Mouse (Mus musculus) v-Abl transformed pro-B cells (cell line): ENCODE results near the gene Gramd1b.

Source experiments
- in situ Hi-C, 2 experiments: fragments of 400-800 bp; cut with MboI; formaldehyde crosslinking; loops; one replicate each; pipeline ENCODE4 v1.15.1; 2025; ENCODE audit not compliant: unreplicated experiment in 2 of 2

Gramd1b gene

DNA sequence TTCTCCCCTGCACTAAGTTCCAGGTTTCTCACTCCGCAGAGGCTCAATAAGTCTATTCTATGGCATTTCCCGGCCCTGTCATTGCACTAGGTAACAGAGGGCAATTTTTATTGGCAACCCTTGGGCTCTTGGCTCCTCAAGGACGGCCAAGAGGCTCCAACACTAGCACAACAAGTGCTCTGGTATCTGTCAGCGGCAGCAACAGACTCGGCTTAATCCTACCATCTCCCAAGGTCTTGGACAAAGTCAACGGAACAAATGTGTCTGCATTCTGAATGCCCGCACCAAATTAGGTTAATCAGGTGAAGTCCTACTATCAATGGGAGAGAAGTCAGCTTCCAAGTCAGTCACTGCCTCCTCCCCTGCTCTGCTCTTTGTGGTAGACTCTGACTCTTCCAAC lies 93.3 kb downstream of the Gramd1b start:
- in situ Hi-C loops: no loop called here

DNA sequence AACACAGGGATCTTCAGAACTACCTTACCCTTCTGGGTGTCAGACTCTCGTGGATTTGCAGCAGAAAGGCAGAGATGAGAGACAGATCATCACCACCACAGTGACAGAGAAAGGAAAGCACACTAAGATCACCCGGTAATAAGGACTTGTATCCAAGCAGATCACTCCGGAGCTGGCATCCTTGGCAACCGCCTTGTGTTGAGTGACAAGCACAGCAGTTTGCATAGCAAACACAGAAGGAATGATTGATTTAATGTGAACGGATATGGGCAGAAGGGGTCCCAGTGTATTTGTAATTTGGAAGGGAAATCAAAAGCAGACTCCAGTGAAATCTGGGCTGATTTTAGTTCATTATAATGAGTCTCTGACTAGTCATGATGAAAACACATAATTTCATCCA lies 97.9 kb downstream of the Gramd1b start:
- in situ Hi-C loops: no loop called here

DNA sequence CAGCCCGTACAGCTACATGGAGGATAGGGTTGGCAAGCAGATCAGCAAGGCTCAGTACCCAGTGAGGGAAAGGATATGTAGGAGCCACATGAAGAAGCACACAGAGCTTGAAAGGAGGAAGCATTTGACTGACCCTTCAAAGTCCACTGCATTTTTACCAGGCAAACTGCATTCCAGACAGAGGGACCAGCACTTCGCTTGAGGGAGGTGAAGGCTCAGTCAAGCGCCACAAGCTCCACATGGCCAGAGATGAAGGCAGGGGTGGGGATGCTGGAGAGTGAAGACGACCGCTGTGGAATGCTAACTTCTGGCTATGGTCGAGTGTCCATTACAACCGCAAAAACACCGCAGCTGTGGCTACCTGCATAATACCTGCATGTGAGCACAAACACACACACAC lies 100.2 kb downstream of the Gramd1b start:
- in situ Hi-C loops: no loop called here

DNA sequence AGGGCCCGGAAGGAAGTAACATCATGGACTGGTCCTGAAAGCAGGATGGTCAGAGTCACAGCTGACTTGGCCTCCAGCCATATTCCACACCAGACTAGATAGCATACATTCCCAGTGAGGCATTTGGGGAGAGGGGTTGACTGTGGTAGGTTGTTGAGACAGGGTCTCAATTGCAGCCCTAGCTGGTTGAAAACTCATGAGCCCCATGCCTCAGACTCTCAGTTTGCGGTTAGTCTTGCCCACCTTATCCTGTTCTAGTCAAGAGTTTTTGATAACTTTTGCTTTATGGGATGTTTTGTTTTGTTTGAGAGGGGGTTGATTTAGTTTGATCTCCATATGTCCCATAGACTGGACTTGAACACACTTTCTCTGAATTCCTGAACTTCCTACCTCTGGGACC lies 103.5 kb downstream of the Gramd1b start:
- in situ Hi-C loops: loop anchor here in 1 of 2 experiments (10.0 kb wide), 1 partner anchor 307 kb away; no protein-coding TSS in a partner anchor

DNA sequence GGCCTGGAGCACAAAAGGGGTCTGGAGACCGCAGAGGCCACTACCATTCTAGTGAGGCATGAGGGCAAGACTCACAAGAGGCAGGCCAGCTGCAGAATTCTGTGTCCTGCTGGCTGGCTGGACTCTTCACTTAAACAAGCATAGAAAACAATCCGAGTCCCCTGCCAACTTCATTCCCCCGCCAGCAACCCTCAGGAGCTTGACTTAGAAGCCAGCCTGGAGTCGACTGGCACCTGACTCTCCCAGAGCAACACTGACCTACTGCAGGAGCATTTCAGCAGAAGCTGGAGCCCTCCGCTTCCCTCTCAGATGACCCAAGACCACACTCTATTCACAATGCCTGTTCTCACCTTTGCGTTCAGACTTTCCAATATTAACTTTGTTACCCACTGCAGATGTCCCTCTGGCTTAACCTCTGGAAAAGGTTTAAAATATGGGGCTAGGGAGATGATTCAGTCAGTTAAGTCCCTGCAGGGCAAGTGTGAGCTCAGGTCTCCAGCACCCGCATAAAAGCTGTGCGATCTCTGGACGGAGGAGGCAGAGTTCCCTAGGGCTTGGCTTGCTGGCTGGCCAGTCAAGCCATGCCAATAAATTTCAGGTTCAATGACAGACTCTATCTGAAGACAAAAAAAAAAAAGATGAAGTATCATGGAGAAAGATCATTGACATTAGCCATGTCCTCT lies 104.8 kb downstream of the Gramd1b start:
- in situ Hi-C loops: loop anchor here in 1 of 2 experiments (10.0 kb wide), 1 partner anchor 308 kb away; no protein-coding TSS in a partner anchor

DNA sequence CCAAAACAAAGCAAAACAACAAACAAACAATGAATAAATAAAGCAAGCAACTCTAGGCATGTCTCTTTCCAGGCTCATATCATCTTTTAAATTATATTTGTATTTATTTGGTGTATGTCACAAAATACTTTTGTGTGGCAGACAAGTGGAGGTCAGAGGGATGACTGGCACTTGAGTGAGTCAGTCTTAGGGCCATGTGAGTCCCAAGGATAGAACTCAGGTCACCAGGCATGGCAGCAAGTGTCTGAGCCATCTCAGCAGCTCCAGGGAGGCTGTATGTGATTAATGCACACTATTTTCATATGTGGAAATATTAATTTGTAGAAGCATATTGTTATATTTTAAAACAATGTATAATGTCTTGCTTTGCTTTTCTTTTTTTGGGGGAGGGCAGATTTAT lies 106.3 kb downstream of the Gramd1b start:
- in situ Hi-C loops: loop anchor here in 1 of 2 experiments (10.0 kb wide), 1 partner anchor 310 kb away; no protein-coding TSS in a partner anchor

DNA sequence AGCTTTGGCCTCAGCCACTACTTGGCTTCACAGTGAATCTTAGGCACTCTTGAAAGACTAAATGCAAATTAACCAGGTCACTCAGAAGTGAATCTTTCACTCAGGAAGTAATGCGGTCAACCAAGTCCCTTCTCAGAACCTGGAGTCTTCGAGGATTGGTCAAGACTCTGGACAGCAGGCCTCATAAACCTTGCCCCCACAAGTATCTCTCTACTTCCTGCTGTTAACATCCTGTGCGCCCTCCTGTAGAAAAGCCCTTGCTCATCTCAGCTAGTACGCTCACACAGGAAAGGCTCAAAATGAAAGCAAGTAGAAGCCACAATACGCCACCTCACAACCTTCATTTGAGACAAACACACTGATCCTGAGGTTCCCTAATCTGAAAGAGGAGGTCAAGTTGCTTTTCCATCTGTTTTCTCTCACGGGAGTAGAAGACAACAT lies 107.7 kb downstream of the Gramd1b start:
- in situ Hi-C loops: loop anchor here in 1 of 2 experiments (10.0 kb wide), 1 partner anchor 311 kb away; no protein-coding TSS in a partner anchor

DNA sequence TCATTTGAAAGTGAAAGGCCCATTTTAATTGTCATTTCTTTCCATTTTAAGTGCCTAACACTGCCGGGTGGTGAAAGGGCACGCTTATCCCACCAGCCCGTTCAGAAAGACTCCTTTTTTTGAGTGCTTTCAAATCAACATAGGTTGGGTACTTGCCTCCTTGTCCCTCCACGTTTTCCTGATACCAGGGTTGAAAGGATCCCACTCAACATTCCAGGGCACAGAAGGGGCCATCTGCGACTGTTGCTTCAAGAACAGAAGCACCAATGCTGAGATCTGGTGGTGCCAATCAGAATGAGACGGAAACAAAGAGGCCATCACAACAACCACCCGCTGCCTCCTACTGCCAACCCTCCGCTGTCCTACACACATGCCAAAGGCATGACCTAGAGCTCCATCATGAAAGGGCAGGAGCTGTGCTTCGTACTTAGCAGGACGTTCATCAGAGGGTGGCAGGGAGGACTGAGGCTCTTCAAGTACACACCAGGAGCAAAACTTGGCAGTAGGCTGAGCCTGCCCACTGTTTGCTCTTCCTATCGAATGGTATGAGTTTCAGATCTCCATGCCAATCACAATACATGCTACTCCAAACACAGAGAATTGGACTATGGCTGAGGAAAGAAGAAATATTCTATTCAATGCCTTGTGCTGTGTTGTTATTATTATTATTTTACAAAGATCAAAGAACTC lies 108.7 kb downstream of the Gramd1b start:
- in situ Hi-C loops: loop anchor here in 1 of 2 experiments (10.0 kb wide), 1 partner anchor 312 kb away; no protein-coding TSS in a partner anchor

DNA sequence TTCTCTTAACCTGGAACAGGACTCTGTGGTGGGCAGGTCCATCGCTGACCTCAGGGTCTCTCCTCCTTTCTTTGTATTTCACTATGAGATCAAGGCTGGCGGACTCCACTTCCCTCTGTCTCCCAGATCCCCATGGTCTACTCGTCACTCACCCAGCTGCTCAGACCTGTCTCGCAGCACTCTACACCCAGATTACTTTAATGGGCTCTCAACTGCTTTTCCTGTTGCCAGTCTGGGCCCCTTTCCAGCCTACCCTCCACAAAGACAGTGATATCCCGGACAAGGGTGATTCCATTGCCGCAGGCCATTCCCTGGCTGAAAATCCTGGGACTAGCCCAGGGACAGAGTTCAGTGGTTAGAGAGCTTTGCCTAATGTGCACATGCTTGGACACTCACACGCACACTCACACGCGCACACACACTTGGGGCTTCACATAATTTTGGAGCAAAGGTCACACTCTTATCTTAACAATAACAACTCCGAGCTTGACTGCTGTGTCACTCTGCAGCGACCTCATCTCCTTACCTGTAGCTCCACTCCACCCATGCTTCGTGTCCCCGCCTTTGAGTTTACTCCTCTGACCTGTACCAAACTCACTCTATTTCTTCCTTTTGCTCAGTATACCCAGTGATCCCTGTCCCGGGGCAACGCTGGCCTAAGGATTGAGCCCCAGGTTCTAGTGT lies 110.4 kb downstream of the Gramd1b start:
- in situ Hi-C loops: loop anchor here in 1 of 2 experiments (10.0 kb wide), 1 partner anchor 314 kb away; no protein-coding TSS in a partner anchor

DNA sequence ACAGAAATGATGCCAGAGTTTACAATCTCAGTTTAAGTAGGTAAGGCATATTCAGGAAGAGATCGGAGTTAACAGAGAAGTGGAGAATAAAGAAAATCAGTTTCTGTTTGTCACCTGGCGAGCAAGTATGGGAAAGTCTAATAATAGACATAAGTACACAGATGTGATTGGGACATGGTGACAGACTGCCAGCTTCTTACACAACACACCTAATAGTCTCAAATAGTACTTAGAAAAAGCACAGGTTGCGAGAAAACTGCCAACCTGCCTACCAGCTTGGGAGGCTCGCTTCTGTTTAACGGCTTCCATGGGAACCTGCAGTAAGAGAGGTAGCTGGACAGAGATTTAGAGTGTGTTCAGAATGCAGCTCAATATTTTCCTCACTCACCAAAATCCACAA lies 112.4 kb downstream of the Gramd1b start:
- in situ Hi-C loops: loop anchor here (10.0 kb wide), 3 partner anchors 166 to 336 kb away; no protein-coding TSS in a partner anchor

DNA sequence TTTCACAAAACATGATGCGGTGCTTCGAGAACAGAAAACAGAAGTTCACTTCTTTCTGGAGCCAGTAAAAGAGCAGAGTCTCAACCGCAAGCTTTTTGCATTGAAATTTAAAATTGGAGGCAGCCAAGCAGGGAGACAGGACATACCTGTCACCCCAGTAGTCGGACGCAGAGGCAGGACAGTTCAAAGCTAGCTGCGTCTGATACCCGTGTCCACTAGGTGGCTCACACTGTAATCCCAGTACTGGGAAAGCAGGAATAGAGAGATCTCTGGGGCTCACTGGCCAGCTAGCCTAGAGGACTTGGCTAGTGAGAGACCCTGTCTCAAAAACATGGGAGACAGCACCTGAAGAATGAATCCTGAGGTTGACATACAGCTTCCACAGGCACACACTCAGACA lies 115.0 kb downstream of the Gramd1b start:
- in situ Hi-C loops: loop anchor here (10.0 kb wide), 3 partner anchors 169 to 339 kb away; no protein-coding TSS in a partner anchor

DNA sequence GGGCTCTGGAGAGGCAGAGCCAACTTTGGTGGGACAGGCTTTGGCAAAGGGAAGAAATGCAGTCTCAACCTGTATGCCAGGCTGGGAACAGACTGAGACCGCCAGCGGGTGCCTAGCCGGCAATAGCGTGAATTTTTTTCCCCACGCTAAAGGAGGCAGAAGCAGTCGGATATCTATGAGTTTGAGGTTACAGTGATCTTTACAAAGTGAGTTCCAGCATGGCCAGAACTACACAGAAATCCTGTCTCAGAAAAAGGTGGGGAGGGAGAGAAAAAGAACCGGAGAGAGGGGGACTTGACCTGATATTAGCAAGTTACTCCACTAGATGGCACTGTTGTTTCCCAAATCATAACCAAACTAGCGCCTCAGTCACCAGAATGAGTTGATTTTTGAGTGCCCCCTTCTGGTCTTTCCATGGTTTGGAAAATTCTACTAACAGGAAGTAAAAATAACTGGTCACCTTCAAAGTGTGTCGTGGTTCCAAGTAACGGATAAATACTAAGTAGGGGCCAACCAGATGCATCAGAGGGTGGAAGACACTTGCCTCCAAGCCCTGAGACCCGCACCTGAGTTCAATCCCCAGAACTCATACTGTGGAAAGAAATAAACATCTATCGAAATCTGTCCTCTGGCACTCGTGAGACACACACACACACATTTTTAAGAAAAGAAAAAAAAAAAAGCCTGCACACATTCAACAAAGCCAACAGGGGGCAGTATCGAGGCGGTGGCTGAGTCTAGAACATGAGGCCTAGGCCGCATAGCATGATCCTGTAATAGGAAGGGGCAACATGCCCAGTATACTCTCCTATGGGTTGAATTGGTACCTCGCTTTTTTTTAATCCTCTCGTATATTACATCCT lies 116.0 kb downstream of the Gramd1b start:
- in situ Hi-C loops: loop anchor here (5.0 to 10.0 kb wide), 5 partner anchors 62 to 340 kb away; no protein-coding TSS in a partner anchor

DNA sequence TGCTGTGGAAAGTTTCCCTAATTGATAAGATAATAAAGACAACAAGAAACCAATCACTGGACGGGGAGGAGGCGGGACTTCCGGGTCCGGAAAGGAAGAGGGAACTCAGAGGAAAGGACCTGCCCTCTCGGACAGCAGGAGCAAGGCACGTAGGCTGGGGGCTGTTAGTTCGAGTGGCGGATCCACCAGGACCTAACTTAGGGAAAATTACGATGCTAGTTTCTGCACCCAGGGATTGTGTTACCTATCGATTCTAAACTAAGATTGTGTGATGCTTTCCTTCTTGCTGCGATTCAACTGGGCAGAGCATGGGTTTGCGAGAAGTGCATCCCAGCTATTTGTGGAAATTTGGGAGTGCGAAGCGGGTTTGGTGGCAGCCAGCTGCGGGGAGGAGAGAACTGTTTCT lies 116.7 kb downstream of the Gramd1b start:
- in situ Hi-C loops: loop anchor here (5.0 to 10.0 kb wide), 5 partner anchors 63 to 340 kb away; no protein-coding TSS in a partner anchor

DNA sequence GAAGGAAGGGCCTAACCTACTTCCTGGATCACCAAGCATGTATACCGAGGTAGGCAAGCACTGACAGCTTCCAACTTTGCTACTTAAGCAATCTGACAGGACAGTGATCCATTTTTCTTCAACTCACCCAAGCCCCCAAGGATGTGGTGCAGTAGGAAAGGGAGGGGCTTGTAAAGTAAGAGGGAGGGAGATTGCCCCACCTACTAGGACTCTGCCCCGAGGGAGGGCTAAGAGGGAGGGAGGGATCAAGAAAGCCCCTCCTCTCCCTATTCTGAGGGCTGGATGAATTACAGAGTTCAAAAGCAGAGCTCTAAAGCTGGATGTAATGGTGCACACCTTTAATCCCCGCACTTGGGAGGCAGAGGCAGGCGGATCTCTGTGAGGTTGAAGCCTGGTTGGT lies 117.6 kb downstream of the Gramd1b start:
- in situ Hi-C loops: loop anchor here (5.0 to 10.0 kb wide), 5 partner anchors 64 to 341 kb away; no protein-coding TSS in a partner anchor

DNA sequence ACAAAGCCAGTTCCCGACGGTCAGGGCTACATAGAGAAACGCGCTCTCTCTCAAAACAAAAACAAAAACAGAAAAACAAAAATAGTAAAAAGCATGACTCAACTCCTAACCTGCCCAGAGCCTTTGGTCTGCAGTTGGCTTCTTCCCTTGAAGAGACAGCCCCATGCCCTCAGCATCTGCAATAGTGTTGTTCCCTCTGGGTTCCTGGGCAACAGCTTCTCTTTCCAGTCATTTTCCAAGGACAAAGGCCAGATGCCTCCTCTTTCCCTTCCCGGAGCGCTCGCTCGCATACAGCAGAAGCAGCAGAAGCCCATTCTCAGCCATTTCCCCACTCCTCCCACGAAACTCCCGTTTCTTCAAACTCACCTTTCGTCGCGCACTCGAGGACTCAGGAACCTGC lies 118.3 kb downstream of the Gramd1b start:
- in situ Hi-C loops: loop anchor here (5.0 to 10.0 kb wide), 5 partner anchors 64 to 342 kb away; no protein-coding TSS in a partner anchor

DNA sequence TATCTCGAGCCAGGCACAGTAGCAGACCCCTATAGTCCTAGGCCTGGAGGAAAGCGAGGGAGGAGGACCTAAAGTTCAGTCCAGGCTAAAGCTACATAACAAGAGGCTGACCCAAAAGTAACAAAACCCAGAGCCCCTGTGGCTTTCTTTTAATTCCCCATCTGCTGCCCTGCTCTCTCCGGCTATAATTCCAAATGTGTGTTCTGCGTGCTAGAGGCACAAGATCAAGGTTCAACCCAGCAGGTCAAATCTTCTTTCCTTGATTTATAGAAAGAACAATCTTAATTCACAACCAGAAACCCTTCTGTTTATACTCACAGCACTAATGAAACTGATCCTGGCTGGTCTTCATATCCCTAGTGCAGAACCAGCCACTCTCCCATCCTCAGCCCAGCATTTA lies 118.9 kb downstream of the Gramd1b start:
- in situ Hi-C loops: loop anchor here (5.0 to 10.0 kb wide), 5 partner anchors 65 to 343 kb away; no protein-coding TSS in a partner anchor

DNA sequence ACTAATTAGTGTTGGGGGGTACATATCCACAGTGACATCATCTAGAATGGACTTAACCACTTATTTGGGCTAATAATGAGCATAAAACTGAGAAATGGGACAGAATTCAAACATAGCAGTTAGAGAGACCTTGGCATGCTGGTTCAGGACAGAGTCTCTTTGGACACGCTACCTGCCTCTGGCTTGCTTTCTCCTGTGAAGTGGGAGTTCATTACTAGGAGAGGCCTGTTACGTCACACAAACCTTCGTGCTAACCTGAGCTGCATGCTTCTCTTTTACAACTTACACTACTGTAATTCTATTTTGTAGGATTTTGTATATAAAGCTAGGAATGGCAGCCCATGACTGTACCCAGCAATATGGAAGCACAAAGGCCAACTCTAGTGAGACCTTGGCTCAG lies 120.3 kb downstream of the Gramd1b start:
- in situ Hi-C loops: loop anchor here (5.0 to 10.0 kb wide), 5 partner anchors 66 to 344 kb away; no protein-coding TSS in a partner anchor

DNA sequence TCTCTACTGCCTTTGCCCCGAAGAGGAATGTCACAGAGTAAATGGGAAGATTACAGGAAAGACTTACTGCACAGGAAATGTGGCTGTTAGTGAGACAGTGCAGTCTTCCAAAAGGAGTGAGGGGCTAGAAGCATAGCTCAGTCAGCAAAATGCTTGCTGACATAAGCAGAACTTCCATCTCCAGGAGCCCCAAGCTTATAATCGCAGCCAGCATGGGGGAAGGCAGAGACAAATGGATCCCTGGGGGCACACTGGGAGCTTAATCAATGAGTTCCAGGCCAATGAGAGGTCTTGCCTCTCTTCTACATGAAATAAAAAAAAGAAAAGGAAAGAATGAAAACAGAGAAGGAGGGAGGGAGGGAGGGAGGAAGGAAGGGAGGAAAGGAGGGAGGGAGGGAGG lies 122.1 kb downstream of the Gramd1b start:
- in situ Hi-C loops: no loop called here

DNA sequence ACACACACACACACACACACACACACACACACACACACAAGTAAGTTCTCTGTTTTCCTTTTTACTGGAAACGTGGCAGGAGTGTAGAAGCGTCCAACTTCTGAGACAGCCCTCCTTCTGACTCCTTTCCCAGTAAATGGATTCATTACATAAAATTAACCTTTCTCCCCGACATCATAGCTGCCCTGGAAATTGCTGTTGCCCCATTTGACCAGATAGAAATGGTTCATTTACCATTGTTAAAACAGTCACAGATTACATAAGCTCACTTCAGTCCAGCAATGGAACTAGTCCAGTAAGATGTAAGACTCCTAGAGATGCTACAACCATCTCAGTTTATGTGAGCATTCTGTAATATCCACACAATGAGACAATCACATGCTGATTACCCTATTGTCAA lies 122.8 kb downstream of the Gramd1b start:
- in situ Hi-C loops: no loop called here

DNA sequence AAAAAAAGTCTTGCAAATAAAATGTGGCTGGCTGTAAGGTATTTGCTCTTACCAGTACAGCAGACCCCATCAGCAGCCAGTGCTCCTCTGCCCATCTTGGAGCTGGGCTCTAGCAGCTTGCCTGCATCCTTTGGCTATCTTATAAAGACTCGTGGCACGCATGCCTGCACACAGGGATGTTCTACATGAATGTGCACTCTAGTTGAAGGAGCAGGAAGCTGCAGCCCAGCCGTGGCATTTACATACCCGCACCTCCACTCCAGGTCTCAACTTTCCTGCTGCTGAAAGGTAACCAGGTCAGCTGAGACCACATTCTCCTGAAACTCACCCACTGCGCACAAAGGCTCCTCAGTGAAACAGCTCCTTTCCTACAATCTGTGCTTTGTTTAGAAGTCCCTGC lies 123.3 kb downstream of the Gramd1b start:
- in situ Hi-C loops: no loop called here
